Mouse (Mus musculus) embryo, embryonic 9.5 days (tissue): ENCODE results near the gene Cxcl3.

Source experiments
- DNase-seq: peaks from one replicate; pipeline ENCODE4 v3.0.0-alpha.2; 2017; ENCODE audit errors: extremely low spot score

The Cxcl3 gene

DNA sequence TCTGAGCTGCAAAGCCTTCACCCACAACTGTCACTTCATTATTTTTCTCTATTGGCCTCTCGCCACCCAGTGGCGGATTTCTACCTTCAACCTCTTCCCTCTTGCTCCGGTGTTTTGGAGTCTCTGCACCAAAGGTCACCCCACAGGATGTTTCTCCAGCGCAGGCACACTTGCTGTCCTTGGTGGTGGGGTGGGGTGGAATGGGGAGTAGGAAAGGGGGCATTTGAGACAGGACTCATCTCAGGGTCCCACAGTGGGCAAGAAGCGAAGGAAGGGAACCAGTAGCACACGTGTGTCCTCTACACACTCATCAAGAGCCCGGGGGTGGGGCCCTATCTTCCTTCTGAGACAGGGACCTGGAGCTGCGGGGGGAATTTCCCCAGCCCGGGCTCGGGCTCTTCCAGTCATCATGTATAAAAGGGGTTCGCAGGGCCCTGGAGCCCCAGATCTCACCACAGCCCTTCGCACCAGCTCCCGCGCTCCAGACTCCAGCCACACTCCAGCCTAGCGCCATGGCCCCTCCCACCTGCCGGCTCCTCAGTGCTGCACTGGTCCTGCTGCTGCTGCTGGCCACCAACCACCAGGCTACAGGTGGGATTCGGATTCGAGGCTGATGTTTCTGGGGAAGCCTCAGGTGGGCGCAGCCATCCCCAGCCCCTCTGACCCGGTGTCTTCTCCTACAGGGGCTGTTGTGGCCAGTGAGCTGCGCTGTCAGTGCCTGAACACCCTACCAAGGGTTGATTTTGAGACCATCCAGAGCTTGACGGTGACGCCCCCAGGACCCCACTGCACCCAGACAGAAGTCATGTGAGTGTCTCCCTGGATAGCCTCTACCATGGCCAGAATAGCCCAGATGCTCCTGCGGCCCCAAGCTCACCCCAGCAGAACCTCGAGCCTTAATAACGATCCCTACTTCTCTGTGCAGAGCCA is at the start of gene Cxcl3:
Gene Cxcl3, plus strand, starts transcription at position 445 of the 930 bp plus-strand sequence.
- DNase-seq, result peak; percentile 42

DNA sequence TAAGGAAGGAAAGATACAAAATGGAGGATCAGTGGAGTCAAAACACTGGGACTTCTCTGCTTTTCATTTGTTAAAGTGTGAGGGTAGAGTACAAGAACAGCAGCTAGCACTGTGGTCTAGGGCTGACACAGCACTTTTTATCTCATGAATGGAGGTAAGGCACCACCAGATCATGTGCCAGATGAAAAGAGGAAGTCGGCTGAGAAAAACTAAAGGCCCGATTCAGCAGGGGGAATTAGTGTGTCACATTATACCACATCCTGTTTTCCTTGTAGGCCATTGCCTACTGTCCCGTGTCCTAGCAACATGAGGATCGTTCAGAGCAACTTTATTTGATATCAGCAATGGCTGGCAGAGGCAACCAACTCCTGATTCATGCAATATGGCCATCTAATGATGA is 43.9 kb upstream of the Cxcl3 start:
- DNase-seq, result no peak

DNA sequence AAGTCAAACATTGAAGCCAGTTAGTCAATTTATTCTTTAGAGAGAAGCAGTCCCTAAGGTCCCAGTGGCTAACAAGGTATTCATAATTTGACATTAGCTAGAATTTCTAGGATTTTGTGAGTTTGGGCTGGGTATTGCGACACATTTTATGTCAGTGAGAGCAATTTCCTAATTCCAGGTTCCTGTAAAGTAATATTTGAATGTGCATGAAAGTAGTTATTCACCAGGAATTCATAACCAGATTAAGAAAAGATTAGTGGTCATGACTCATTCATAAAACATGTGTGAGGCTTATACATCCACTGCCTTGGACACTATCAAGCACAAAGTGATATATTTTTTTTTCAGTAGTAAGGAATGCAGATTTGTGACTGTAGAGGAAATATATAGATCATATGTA is 32.0 kb upstream of the Cxcl3 start:
- no peak for DNase-seq

DNA sequence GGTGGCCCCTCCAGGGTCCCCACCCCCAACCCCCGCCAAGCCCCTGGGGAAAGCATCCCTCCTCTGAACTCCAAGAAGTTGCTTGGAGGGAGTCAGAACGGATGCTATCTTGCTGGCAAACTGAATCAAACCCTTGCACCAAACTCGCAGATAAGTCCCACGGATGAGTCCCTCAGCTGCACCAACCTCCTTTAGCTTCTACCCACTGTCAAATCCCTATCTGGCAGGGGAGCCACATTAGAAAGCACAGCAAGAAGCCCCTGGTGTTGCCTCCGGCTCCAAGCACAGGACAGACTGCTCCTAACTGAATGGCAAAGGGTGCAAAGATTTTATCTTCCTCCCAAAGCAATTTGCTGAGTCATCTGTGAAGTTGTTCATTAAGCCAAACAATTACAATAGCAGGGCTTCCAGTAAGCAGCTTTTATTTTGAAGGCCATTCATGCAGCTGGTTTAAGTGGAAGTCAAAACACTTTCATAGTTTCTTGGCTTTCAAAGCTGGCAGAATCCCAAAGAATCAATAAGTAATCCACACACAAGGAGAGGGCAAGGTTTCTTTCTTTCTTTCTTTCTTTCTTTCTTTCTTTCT is 27.8 kb upstream of the Cxcl3 start:
- DNase-seq, result no peak

DNA sequence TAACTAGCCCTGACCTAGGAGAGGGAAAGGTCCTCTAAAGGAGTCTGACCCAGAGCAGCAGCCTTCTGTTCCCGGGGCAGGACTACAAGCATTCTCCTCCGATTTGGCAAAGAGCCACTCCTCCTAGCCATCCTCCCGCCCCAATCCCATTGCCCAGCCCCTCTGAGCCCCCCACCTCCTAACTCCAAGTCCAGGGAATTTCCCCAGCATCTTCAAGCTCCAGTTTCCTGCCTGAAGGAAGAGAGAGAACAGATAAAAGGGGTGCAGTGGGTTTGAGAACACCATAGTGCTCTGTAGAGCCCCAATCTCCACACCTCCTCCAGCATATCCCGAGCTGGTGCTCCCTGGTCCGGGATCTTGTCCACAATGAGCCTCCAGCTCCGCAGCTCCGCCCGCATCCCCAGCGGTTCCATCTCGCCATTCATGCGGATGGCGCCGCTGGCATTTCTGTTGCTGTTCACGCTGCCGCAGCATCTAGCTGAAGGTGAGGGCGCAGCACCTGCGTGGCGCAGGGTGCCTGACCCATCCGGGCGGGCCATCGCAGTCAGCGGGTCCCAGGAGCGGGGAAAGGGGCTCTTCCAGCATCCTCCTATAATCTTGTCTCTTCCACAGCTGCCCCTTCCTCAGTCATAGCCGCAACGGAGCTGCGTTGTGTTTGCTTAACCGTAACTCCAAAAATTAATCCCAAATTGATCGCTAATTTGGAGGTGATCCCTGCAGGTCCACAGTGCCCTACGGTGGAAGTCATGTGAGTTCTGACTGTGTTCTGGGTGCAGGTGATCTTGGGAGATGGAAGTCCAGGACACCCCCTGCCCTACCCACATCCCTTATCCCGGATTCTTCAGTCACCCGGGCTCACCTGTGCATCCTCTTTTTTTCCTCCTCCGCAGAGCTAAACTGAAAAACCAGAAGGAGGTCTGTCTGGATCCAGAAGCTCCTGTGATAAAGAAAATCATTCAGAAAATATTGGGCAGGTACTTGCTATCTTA is 26.5 kb upstream of the Cxcl3 start, which contains the start of gene Cxcl5:
Gene Cxcl5, plus strand, starts transcription at position 284 of the 989 bp plus-strand sequence.
- DNase-seq, result peak; percentile 26

DNA sequence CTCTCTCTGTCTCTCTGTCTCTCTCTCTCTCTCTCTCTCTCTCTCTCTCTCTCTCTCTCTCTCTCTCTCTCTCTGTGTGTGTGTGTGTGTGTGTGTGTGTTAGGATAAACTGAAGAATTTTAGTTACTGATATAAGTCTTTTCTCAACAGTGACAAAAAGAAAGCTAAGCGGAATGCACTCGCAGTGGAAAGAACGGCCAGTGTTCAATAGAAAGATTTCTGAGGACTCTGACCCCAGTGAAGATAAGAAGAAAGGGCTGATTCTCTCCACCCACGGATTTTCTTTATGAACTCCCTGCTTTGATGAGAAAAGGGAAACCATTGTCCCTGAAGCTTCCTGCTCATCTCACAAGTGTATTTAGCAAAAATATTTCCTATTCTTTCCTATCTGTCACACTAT is 25.6 kb upstream of the Cxcl3 start:
- DNase-seq, result no peak

DNA sequence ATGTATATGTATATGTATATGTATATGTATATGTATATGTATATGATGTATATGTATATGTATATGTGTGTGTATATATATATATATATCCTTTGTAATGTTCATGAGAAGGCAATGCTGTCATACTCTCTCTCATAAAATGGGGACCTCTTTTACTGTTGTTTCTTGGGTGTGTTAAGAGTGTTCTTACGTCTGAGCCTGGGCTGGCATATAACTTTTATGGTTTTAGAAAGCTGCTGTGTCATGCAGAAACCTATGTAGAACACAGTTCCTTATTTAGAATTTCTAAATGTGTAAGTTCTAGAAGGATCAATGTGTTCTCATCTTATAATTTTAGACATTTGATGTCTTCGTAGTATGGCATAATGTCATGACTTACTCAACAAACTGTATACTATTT is 25.1 kb upstream of the Cxcl3 start:
- no peak for DNase-seq

DNA sequence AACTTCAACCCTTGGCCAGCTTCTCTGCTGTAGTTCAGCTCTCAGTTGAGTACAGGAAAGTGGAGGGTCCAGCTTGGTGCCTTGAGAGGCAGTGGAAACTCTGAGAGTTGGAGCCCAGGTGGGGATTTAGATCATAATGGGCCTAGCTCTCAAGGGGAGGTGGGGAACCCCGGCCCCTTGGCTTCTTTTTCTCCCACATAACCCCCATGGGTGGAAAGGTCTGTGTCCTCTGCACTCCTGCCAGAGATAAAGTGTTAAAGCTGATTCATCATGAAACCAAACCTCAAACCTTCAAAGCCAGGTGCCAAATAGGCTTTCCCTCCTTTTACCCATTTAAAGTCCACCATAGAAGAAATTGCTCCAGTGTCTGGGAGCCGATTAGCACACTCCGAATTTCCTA is 24.1 kb upstream of the Cxcl3 start:
- DNase-seq, result no peak

DNA sequence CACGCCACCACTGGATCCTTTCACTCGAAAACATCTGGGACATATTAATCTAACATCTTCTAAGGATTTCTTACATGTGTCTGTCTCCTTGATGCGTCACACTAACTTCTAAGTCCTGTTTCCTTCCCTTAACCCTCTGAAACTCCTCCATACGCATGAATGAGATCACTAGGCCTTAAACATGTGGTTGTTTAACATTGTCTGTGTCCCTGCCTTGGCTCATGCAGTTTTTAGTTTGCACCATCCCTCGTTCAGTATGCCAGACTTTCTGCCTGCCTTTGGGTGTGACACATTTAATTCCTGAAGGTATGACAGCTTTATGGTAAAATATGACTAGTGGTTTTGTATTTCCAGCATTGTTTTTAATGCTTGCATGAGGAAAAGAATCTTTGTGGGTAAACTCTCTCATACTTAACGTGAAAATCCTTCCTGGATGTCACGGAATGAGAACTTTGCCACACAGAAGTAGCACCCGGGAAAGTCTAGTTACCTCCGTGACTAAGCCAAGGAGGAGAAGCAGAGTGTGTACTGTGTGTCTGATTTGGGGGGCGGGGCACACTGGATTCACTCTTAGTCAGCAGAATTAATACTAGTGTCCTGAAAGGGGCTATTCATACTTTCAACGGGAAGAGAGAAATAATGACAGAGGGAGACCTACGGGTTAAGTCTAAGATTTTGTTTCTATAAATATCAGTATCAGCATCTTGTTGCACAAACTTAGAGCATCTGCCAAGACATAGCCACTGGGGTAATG is 21.8 kb upstream of the Cxcl3 start:
- no peak for DNase-seq

DNA sequence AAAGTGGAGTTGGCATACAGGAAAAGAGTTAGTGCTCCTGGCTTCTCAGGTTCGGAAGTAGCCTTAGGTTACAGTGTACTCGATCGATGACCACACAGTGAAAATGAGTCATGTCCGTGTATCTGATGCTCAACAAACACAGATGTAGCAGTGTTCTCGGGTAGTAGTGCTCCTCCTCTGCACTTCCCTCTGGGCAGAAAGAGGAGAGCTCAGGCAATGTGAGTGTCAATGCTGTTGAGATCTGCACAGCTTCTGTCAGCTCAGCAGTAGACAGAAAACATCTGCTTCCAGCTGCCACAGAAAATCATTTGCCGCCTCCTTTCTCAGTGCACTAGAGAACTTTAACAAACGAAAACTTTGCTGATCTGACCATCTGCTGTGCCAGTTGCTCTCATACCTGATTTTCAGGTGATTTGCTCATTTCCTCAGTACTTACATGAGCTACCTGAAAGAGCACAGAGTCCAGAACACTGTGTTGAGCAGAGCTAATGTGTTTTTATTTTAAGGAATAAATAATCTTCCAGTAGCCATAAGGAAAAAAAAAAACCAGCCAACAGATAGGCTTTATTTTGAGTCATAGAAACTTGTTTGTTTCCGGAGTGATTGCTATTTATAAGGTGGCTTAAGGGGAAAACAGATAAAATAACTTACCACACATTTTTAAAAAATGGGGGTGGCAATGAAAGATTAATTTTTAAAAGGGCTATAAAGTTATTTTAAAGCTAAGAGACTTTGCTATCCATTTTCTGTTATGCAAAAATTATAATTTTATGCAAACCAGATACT is 19.9 kb upstream of the Cxcl3 start:
- no peak for DNase-seq

DNA sequence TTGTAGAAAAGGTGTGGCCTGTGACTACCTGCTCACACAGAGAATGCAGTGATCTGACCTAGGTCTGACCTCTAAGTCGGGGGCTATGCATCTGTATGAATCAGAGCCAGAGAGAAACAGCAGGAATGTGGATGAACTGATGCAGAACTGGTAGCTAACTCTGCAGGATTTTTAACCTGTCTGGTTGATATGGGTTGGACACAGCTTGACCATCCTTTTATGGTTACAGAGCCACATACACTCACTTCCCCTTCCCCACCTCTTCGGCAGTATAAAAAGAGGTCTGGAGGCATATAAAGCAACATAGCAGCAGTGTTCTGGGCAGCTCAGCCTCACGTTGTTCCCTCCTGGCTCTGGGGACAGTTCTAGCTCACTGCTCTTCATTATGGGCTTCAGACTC is 17.7 kb upstream of the Cxcl3 start, which contains the start of gene Ppbp:
Gene Ppbp, plus strand, starts transcription at position 301 of the 400 bp plus-strand sequence.
- no peak for DNase-seq

DNA sequence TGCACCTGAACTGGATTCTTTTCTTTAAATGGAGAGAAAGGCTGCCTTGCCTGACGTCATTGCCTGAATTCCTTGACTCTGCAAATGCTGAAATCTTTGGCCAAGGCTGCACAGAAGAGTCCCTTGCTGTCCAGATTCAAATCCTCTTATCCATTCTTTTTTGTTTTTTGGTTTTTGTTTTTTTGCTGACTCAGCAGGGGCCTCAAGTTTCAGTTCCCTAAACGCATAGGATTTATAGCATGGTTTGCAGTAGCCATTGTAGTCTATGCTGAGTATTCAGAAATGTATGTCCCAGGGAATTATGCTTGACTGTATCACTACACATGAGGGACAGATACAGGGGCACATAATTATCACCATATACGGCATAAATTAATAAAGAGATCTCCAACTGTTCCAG is 14.5 kb upstream of the Cxcl3 start:
- DNase-seq, result no peak

DNA sequence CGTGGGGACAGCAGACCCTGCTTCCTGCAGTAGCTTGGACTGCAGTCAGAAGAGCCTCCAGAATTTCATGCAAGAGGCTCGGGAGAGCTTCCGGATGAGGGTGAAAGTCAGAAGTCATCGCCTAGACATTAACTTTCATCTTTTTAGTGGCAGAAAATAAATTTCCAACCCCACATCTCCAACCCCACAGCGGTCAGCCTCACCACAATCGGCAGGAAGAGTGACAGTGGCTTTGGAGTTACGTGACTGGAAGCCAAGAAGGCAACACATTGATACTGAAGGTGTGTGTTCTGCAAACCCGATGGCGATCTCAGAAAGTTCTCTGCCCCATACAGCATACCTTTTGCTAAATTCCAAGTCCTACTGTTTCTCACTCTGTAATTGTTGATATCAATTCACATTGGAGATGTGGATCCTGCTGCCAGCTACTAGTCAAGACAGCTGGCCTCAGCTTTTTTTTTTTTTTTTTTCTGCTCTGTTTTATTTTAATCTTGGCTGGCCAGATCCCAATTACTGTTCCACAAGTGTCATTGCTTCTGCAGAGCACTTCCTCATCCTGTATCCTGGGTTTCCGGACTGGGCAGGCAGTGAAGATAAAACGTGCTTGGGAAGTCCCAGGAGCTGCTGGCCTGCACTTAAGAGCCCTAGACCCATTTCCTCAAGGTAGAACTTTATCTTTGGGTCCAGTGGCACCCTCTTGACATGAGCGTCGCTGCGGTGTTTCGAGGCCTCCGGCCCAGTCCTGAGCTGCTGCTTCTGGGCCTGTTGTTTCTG is 13.8 kb upstream of the Cxcl3 start, which contains the start of gene Pf4:
Gene Pf4, plus strand, starts transcription at position 556 of the 774 bp plus-strand sequence.
- no peak for DNase-seq

DNA sequence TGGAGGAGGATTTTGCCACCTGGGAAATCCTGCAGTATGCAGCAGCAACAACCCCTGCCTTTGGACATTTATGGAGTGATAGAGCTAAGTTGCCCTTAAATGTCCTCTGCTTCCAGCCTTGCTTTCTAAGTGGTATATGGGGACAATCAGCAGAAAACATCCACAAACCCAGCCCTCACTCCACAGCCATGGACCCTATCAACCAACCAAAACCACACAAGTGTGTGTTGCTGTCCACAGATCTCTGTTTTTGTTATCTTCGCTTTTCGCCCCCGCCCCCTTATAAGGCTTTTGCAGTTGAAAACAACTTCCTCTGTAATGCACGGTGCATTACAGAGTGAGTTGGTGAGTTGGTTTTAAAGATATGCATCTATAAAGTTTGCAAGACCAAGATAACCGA is 10.3 kb upstream of the Cxcl3 start:
- no peak for DNase-seq

DNA sequence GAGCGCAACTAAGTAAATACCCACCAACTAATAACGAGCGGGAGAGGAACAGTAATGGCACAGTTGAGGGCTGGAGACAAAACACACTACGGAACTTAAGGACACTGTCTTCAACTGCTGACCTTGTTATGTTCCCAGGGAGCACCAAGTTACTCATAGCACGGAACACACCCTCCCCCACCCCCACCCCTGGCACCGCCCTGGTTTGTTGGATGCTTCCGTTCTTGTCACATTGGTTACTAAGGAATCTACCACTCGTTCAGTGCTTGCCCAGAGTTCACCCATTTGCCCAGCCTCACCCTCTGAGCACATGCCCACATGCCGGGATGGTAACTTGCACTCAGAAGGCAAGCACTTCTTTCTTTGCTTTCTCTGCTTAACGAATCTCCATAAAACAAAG is 8.3 kb upstream of the Cxcl3 start:
- DNase-seq, result no peak

DNA sequence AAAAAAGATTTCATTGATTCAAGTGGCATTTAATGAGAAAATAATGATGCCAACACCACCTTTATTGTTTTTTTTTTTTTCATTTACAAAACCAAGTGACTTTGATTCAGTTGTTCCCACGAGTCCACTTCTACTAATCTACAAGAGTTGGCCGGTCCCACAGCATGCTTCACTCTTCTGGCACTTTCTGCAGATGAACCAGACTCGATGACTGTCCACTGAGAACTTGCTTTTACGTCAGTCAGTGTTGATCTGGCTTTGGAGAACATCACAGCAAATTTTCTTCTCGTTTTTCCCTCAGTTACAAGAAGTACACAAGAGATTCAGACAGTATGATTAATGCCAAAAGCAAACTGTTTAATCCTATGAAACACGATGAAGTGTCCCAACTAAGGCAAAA is 7.0 kb upstream of the Cxcl3 start:
- DNase-seq, result no peak

DNA sequence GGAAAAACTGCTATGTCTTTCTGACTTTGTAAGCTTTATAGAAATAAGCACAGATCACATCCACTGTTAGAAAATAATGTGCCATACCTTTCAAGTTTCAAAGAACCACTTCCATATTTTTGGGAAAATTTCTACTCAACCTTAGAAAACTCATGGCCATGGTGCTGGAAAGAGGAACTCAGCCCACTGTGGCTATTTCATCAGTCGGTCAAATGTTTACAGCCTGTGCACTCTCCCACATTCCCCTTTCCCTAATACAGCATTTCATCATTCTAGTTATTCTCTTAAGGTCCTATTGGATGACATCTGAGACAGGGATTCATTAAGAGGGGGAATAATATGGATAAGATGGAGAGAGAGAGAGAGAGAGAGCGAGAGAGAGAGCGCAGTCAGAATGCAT is 2.2 kb upstream of the Cxcl3 start:
- DNase-seq, result no peak

DNA sequence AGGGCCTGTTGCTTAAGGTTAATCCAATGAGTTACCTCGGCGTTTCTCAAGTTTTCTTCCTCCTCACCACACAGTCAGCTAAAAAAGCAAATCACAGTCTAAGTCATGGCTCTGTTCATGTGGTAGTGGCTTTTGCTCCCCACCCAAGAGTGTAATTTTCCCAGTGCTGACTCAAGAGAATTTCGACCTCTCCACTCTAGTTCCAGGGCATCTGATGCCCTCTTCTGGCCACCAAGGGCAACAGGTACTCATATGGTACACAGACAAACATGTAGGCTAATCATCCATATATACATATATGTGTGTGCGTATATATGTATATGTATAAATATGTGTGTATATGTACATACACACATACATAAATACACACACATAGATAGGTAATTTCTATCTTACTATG is 2.2 kb downstream of the Cxcl3 start:
- DNase-seq, result no peak

DNA sequence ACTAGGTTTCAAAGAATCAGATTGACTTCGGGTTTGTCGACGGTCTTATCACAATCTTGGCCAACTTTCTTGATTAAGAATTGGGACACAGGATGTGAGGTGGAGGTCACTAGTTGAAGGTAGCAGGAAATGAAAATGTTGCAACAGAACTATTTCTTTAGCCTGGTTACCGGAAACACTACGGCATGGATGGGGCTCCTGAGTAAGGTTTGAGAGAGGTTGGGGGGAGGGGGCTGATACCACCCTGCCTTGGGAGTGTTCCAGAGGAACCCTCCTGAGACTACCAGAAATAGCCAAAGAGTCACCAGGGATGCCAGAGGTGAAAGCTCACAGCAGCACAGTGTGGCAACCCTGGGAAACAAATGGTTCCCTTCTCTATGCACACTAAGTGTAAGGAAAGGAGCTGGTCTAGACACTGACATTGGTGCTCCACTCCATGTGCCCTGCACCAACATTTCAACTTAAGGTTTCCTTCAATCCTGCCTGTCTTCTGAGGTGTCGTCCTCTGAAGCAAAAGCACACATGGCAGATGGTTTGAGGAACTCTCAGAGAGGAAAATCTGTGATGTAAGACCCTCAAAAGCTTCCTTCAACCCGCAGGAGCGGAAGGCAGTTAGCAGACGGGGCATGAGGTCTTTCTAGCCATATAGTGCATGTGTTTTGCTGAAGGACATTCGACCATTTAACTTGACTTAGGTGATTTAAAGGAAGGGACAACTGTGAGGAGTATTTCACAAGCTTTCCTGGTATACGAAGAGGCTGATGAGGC is 3.6 kb downstream of the Cxcl3 start:
- no peak for DNase-seq
